Mouse (Mus musculus) left cerebral cortex, adult 11 months (tissue): ENCODE measurements at regions not wholly inside any gene's neighbourhood (a gene's known extent, or its start where the extent isn't known, plus 50 kb on each side); places are given as distances from the start of the nearest gene placed in this dataset.

Source experiments
- DNase-seq: peaks from one replicate; pipeline ENCODE4 v3.0.0; 2022; ENCODE audit warnings: low spot score

- no peak for DNase-seq
Observed at GRCm38 (mm10) chr7:93424717-93425116, 345.1 kb downstream of the Fam181b start.

GRCm38 (mm10) chr7:93435034-93435433 is 355.4 kb downstream of the Fam181b start:
- DNase-seq, result no peak

GRCm38 (mm10) chr7:93454071-93454470 is 374.4 kb downstream of the Fam181b start:
- DNase-seq, result no peak

- DNase-seq, result no peak
Observed at GRCm38 (mm10) chr7:93463377-93463776, 383.7 kb downstream of the Fam181b start.

- no peak for DNase-seq
Observed at GRCm38 (mm10) chr7:93473371-93473770, 393.7 kb downstream of the Fam181b start.

- DNase-seq, result peak; percentile 18
Observed at GRCm38 (mm10) chr7:93510636-93511035, 431.0 kb downstream of the Fam181b start.

GRCm38 (mm10) chr7:93511237-93511636 is 431.6 kb downstream of the Fam181b start:
- no peak for DNase-seq

GRCm38 (mm10) chr7:93559131-93559530 is 479.5 kb downstream of the Fam181b start:
- no peak for DNase-seq

GRCm38 (mm10) chr7:93577523-93577922 is 497.9 kb downstream of the Fam181b start:
- DNase-seq, result no peak

GRCm38 (mm10) chr7:93587121-93587520 is 507.5 kb downstream of the Fam181b start:
- DNase-seq, result no peak

- DNase-seq, result no peak
Observed at GRCm38 (mm10) chr7:93588088-93588487, 508.4 kb downstream of the Fam181b start.
